Mouse (Mus musculus) Patski (cell line): Measurements from ENCODE around the gene Phykpl. TPM values are rescaled to one million over a fixed set of nuclear protein-coding genes. Genes with fewer than 3 reads are reported as not detected.
A peak's percentile ranks its signal among the peaks of the same experiment; 100 is the strongest.

ENCODE experiments used
- ATAC-seq: fragments of 100-300 bp; one replicate; pipeline ENCODE4 v1.8.0; 2021
- CTCF ChIA-PET: fragments of 350-600 bp; sonication (Branson Sonifier 250); formaldehyde crosslinking; loops from one replicate; lab custom pipeline; 2022; ENCODE audit warnings: inconsistent platforms; lab: Charles Lee
- POLR2A ChIA-PET: fragments of 350-600 bp; sonication (Branson Sonifier 250); formaldehyde crosslinking; loops from one replicate; lab custom pipeline; 2022; ENCODE audit warnings: antibody characterized with exemption, inconsistent platforms; lab: Charles Lee
- DNase-seq: peaks from one replicate; pipeline ENCODE4 v3.0.0-alpha.2; 2011; ENCODE audit warnings: low read depth, low spot score
- H3K27me3 ChIP-seq: fragments of 371-371 bp; one replicate; pipeline ENCODE4 v1.5.1; 2021
- CTCF ChIP-seq: fragments of 100-300 bp; IDR thresholded peaks from one replicate; pipeline ENCODE4 v1.5.1; 2021
- in situ Hi-C: fragments of 300-500 bp; cut with MboI; formaldehyde crosslinking; loops from 3 replicates; pipeline ENCODE4 v1.11.1; 2018; ENCODE audit warnings: low pct_unique_long_range_greater_than_20kb, mixed read lengths
- polyA plus RNA-seq: library from polyadenylated mRNA; unstranded; gene quantifications from one replicate; pipeline ENCODE4 v1.2.3, GENCODE M21; 2021

The Phykpl gene
- polyA plus RNA-seq, 1 experiment from 2014 or later, result 18.4 TPM

DNA sequence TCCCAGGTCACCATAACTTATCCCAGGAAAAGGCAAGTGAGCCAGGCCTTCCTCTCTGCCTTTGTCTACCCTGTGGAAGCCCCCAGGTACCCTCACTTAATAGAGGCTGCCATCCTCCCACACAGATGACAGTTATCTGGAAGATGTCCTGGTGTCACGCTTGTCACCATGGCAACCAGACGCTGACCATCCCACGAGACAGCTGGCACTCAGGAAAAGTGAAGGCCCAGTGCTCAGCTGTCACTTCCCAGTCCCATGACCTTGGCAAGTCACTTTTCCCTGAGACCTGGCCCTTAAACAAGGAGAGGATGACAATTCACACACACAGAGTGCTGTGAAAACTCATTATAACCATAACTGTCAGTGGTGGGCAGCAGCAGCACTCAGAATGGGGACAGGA, 32.5 kb upstream of the Phykpl start:
- POLR2A ChIA-PET, result interaction anchor here (0.7 kb wide), 1 partner anchor 29 kb away, joined by 3 read pairs; no protein-coding TSS in a partner anchor
- in situ Hi-C loops, result no loop called here
- ATAC-seq (no peak), DNase-seq (no peak)
- no peaks in the 10 kb centered on the region for H3K27me3 ChIP-seq
- CTCF ChIA-PET, result interaction anchor here (0.9 to 1.2 kb wide), 2 partner anchors 12 to 30 kb away, joined by 4 read pairs; no protein-coding TSS in a partner anchor
- TF ChIP-seq CTCF, result no peak

DNA sequence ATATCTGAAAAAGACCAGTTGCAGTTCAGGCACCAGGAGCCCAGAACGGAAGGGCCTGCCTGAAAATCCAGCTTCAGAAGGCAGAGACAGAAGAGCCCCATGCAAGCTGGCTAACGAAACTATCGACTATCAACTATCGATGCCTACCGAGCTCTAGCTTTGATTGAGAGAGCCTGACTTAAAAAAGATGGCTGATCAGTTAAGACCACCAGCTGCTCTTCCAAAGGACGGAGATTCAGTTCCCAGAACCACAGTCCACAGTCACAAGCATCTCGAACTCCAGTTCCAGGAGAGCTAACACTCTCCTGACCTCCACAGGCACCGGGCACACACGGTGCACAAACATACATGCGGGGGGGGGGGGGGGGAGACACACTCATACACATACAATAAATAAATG, 30.0 kb upstream of the Phykpl start:
- CTCF ChIA-PET, result interaction anchor here (1.3 to 3.1 kb wide), 2 partner anchors 15 to 28 kb away, joined by 4 to 10 read pairs; no protein-coding TSS in a partner anchor
- no peak for ATAC-seq
- no peak for DNase-seq
- POLR2A ChIA-PET, result no interaction called here
- H3K27me3 ChIP-seq, result no peaks in the 10 kb centered on the region
- TF ChIP-seq CTCF, result no peak
- in situ Hi-C loops, result no loop called here

- no peak for TF ChIP-seq CTCF
- POLR2A ChIA-PET, result no interaction called here
- CTCF ChIA-PET, result interaction anchor here (0.7 to 3.1 kb wide), 2 partner anchors 15 to 27 kb away, joined by 4 to 10 read pairs; no protein-coding TSS in a partner anchor
- DNase-seq (no peak), ATAC-seq (no peak)
- in situ Hi-C loops, result no loop called here
- H3K27me3 ChIP-seq, result no peaks in the 10 kb centered on the region
Observed at GRCm38 (mm10) chr11:51555066-51555465, 29.5 kb upstream of the Phykpl start.

DNA sequence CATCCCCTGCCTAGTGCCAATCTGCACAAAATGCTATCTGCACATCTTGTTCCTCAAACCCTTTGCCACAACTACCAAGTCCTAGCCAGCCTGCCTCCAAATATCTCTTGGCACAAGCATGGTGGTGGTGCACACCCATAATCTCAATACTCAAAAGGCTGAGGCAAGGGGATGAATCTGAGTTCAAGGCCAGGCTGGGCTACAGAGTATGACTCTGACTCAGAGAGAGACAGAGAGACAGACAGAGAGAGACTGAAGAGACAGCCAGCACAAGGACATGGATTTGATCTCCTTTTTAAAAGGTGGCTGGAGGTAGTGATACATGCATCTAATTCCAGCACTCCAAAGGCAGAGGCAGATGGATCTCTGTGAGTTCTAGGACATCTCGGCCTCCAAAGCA, 21.3 kb upstream of the Phykpl start:
- peaks cover 3% of the 10 kb centered on the region for H3K27me3 ChIP-seq
- ChIA-PET POLR2A (no interaction called here), CTCF (interaction anchor here (1.0 to 1.2 kb wide), 2 partner anchors 10 to 12 kb away, joined by 3 read pairs; no protein-coding TSS in a partner anchor)
- in situ Hi-C loops, result no loop called here
- ATAC-seq (no peak), DNase-seq (no peak)
- no peak for TF ChIP-seq CTCF

DNA sequence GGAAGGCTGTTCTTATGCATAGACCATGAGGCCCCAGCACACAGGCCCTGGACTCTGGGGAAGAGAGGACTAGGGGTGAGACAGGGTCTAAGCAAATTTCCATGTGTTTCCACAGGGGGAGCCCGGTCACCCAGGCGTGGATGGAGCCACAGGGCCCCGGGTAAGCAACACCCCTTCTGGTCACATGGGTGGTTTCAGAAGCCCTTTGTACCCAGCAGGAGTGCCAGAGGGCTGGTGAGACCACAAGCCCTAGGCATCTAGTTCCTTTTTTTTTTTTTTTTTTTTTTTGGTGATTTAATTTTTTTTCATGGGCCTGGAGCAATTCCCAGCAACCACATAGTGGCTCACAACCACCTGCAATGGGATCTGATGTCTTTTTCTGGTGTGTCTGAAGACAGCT, 19.5 kb upstream of the Phykpl start:
- H3K27me3 ChIP-seq, result peaks cover 3% of the 10 kb centered on the region
- ATAC-seq (peak; percentile 44), DNase-seq (no peak)
- POLR2A ChIA-PET, result interaction anchor here (0.7 kb wide), 1 partner anchor 12 kb away, joined by 6 read pairs; no protein-coding TSS in a partner anchor
- in situ Hi-C loops, result no loop called here
- TF ChIP-seq CTCF, result no peak
- CTCF ChIA-PET, result interaction anchor here (1.0 kb wide), 1 partner anchor 17 kb away, joined by 3 read pairs; no protein-coding TSS in a partner anchor

DNA sequence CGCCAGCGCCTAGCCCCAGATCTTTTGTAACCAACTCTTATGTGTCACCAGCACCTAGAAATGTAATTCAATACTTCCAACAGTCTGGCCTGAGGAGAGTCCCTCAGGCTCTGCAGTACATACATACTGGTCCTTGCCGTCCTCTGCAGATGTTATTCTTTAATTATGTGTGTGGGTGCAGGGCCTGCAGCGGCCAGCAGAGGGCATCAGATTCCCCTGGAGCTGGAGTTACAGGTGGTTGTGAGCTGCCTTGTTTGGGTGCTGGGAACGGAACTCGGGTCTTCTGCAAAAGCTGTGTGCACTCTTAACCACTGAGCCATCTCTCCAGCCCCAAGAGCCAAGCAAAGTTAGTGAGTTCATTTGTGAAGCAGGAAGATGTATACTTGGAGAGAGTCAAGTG, 18.6 kb upstream of the Phykpl start:
- no peak for TF ChIP-seq CTCF
- ChIA-PET POLR2A (interaction anchor here (0.7 kb wide), 1 partner anchor 13 kb away, joined by 6 read pairs; no protein-coding TSS in a partner anchor), CTCF (interaction anchor here (1.0 to 2.6 kb wide), 2 partner anchors 17 to 26 kb away, joined by 3 to 15 read pairs; no protein-coding TSS in a partner anchor)
- peaks cover 3% of the 10 kb centered on the region for H3K27me3 ChIP-seq
- in situ Hi-C loops, result no loop called here
- no peak for ATAC-seq
- no peak for DNase-seq

GRCm38 (mm10) chr11:51568801-51569200, 15.8 kb upstream of the Phykpl start:
- ATAC-seq (no peak), DNase-seq (no peak)
- in situ Hi-C loops, result no loop called here
- TF ChIP-seq CTCF, result no peak
- no peaks in the 10 kb centered on the region for H3K27me3 ChIP-seq
- ChIA-PET POLR2A (interaction anchor here (0.9 kb wide), 1 partner anchor 12 kb away, joined by 4 read pairs; no protein-coding TSS in a partner anchor), CTCF (interaction anchor here (1.3 kb wide), 1 partner anchor 32 kb away, joined by 3 read pairs; no protein-coding TSS in a partner anchor)

DNA sequence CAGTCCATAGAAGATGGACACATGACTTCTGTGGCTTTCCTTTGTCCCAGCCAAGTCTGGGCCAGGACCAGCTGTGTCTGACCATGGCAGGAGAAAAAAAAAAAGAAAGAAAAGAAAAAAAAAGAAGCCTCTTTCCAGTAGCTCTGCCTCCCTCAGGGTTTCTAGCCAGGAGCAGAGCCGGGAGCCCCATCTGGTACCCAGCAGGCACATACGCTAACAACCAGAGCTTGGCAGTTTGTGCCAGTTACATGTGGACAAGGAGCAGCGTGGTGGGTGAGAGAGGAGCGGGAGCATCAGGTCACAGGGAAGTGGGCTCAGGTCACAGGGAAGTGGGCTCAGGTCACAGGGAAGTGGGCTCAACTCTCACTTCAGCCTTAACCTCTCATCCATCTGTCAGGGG, 8.1 kb upstream of the Phykpl start:
- no peak for DNase-seq
- ChIA-PET POLR2A (no interaction called here), CTCF (interaction anchor here (1.6 kb wide), 1 partner anchor 19 kb away, joined by 4 read pairs; no protein-coding TSS in a partner anchor)
- H3K27me3 ChIP-seq, result no peaks in the 10 kb centered on the region
- no peak for TF ChIP-seq CTCF
- in situ Hi-C loops, result no loop called here
- no peak for ATAC-seq

- in situ Hi-C loops, result no loop called here
- no peak for TF ChIP-seq CTCF
- POLR2A ChIA-PET, result no interaction called here
- DNase-seq, result no peak
- CTCF ChIA-PET, result interaction anchor here (1.6 kb wide), 1 partner anchor 20 kb away, joined by 4 read pairs; no protein-coding TSS in a partner anchor
- ATAC-seq, result no peak
- no peaks in the 10 kb centered on the region for H3K27me3 ChIP-seq
Observed at GRCm38 (mm10) chr11:51577587-51577986, 7.0 kb upstream of the Phykpl start.

DNA sequence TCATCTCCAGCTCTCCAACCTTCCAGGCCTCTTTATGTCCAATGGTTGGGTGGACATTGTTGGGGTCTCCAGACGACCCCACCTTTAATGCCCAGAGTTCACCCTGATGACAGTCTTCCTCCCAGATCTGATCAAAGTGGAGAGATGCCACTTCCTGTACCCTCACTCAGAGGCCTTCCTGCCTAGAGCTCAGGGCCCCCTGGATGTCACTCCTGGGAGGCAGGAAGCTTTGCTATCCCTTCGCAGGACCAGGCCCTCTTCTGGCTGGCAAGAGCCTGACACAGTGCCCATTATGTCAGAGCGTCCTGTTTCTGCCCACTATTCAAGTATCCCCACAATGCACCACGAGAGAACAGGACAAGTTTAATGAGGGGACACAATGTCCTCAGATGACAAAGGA, 5.5 kb upstream of the Phykpl start:
- TF ChIP-seq CTCF, result no peak

DNA sequence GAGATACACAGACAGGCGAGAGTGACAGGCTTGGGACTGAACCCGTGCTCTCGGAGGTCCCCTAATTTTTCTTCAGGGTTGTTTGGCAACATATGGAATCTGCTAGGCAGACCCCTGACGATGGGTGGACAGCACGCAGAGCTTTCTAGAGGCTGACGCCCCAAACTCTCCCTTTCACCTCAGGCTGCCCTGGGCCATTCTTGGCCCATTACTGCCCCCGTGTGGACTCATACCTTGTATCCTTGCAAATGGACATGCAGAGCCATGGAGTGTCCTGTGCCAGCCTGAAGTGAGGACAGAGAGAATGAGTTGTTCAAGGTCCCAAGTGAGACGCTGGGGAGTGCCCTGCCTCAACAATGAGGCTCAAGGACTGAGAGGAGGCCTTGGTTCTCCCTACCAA, 1.8 kb upstream of the Phykpl start:
- ATAC-seq, result peak; percentile 44
- DNase-seq, result no peak
- in situ Hi-C loops, result loop anchor here (5.0 kb wide), 1 partner anchor 40 kb away; no protein-coding TSS in a partner anchor
- ChIA-PET POLR2A (interaction anchor here (0.7 to 1.3 kb wide), 4 partner anchors 24 to 48 kb away, joined by 3 to 6 read pairs (median 4); partner anchors contain the start of gene Hnrnpab), CTCF (interaction anchor here (1.1 to 8.0 kb wide), 7 partner anchors 15 to 46 kb away, joined by 3 to 72 read pairs (median 4); no protein-coding TSS in a partner anchor)
- H3K27me3 ChIP-seq, result no peaks in the 10 kb centered on the region
- peak; percentile 81 for TF ChIP-seq CTCF

More for the DNA sequence above, 5.5 kb upstream of the Phykpl start:
- no peaks in the 10 kb centered on the region for H3K27me3 ChIP-seq
- ChIA-PET CTCF (interaction anchor here (1.5 kb wide), 1 partner anchor 11 kb away, joined by 4 read pairs; no protein-coding TSS in a partner anchor), POLR2A (interaction anchor here (0.5 kb wide), 1 partner anchor 847 kb away, joined by 3 read pairs; no protein-coding TSS in a partner anchor)
- ATAC-seq (no peak), DNase-seq (no peak)
- in situ Hi-C loops, result no loop called here
